Mouse (Mus musculus): ENCODE measurements around the gene Trappc6b.
"Not testable (repeated sequence)": the region's sequence is repeated elsewhere in the genome, so short reads cannot be mapped to it uniquely, and the experiment has no call there.

Gene Trappc6b

GRCm38 (mm10) chr12:59060993-59061595 is at the start of gene Trappc6b:
Trappc6b (minus strand) TSS chr12:59061472.
- peak; percentile 97 for ATAC-seq (ENCODE audit: low TSS enrichment)

GRCm38 (mm10) chr12:59107926-59108325 is 46.7 kb upstream of the Trappc6b start:
- ATAC-seq (ENCODE audit: low TSS enrichment): no peak

GRCm38 (mm10) chr12:59106491-59106890 is 45.2 kb upstream of the Trappc6b start:
- ATAC-seq (ENCODE audit: low TSS enrichment): no peak

- ATAC-seq (ENCODE audit: low TSS enrichment): no peak
Measured at GRCm38 (mm10) chr12:59105914-59106313, 44.6 kb upstream of the Trappc6b start.

- ATAC-seq (ENCODE audit: low TSS enrichment): no peak
Measured at GRCm38 (mm10) chr12:59104771-59105170, 43.5 kb upstream of the Trappc6b start.

- ATAC-seq (ENCODE audit: low TSS enrichment): no peak
Measured at GRCm38 (mm10) chr12:59095104-59096025, 34.1 kb upstream of the Trappc6b start, which contains the start of gene Mia2. Mia2 (plus strand) TSS chr12:59095799.

GRCm38 (mm10) chr12:59093543-59093942 is 32.3 kb upstream of the Trappc6b start:
- no peak for ATAC-seq (ENCODE audit: low TSS enrichment)

- no peak for ATAC-seq (ENCODE audit: low TSS enrichment)
Measured at GRCm38 (mm10) chr12:59086171-59086570, 24.9 kb upstream of the Trappc6b start.

GRCm38 (mm10) chr12:59084446-59084845 is 23.2 kb upstream of the Trappc6b start:
- ATAC-seq (ENCODE audit: low TSS enrichment): no peak

- no peak for ATAC-seq (ENCODE audit: low TSS enrichment)
Measured at GRCm38 (mm10) chr12:59080461-59080860, 19.2 kb upstream of the Trappc6b start.

GRCm38 (mm10) chr12:59077883-59078282 is 16.6 kb upstream of the Trappc6b start:
- ATAC-seq (ENCODE audit: low TSS enrichment): no peak

GRCm38 (mm10) chr12:59076996-59077395 is 15.7 kb upstream of the Trappc6b start:
- no peak for ATAC-seq (ENCODE audit: low TSS enrichment)

- ATAC-seq (ENCODE audit: low TSS enrichment): peak; percentile 73
Measured at GRCm38 (mm10) chr12:59074052-59074451, 12.8 kb upstream of the Trappc6b start.

GRCm38 (mm10) chr12:59072286-59072685 is 11.0 kb upstream of the Trappc6b start:
- peak; percentile 86 for ATAC-seq (ENCODE audit: low TSS enrichment)

GRCm38 (mm10) chr12:59068791-59069190 is 7.5 kb upstream of the Trappc6b start:
- ATAC-seq (ENCODE audit: low TSS enrichment): no peak

- ATAC-seq (ENCODE audit: low TSS enrichment): peak; percentile 18; the same call in 1 of the 2 replicates
Measured at GRCm38 (mm10) chr12:59067095-59067494, 5.8 kb upstream of the Trappc6b start.

GRCm38 (mm10) chr12:59066448-59067077 is 5.3 kb upstream of the Trappc6b start, which contains the start of gene Pnn:
Pnn (plus strand) TSS chr12:59066884.
- ATAC-seq (ENCODE audit: low TSS enrichment): peak; percentile 100

GRCm38 (mm10) chr12:59065776-59066175 is 4.5 kb upstream of the Trappc6b start:
- no peak for ATAC-seq (ENCODE audit: low TSS enrichment)

- ATAC-seq (ENCODE audit: low TSS enrichment): no peak
Measured at GRCm38 (mm10) chr12:59064837-59065236, 3.6 kb upstream of the Trappc6b start.

- ATAC-seq (ENCODE audit: low TSS enrichment): no peak
Measured at GRCm38 (mm10) chr12:59060322-59060721, 950 bp downstream of the Trappc6b start.

- not testable (repeated sequence) for ATAC-seq (ENCODE audit: low TSS enrichment)
Measured at GRCm38 (mm10) chr12:59058242-59058641, 3.0 kb downstream of the Trappc6b start.

GRCm38 (mm10) chr12:59056222-59056621 is 5.0 kb downstream of the Trappc6b start:
- ATAC-seq (ENCODE audit: low TSS enrichment): no peak
